Mouse (Mus musculus) CH12.LX (cell line): ENCODE results near the gene Plekhn1. TPM values are rescaled to one million over a fixed set of nuclear protein-coding genes. Genes with fewer than 3 reads are reported as not detected.

Source experiments
- DNase-seq: peaks from one replicate; pipeline ENCODE4 v3.0.0-alpha.2; 2013; ENCODE audit errors: extremely low read depth
- H3K27ac ChIP-seq: 2 replicates; pipeline ENCODE4 v1.5.1; 2012; ENCODE audit warnings: low read depth, mild to moderate bottlenecking, control low read depth, moderate library complexity; ENCODE audit not compliant: insufficient read depth
- H3K27me3 ChIP-seq: replicated peaks from 2 replicates; pipeline ENCODE3; 2012; ENCODE audit warnings: inconsistent platforms
- H3K36me3 ChIP-seq, 2 experiments: replicated peaks in 1 of 2; 2 replicates each; pipeline versions ENCODE3 to v1.6.1; 2012; ENCODE audit warnings: inconsistent platforms in 1 of 2, low read length in 1 of 2, mild to moderate bottlenecking in 1 of 2, mixed read lengths in 1 of 2, moderate library complexity in 1 of 2; ENCODE audit not compliant: control insufficient read depth in 1 of 2, insufficient read depth in 1 of 2
- H3K4me1 ChIP-seq, 2 experiments: 2 replicates each; pipeline ENCODE4 v1.6.1; 2012; ENCODE audit warnings: inconsistent platforms in 1 of 2, moderate library complexity in 1 of 2; ENCODE audit not compliant: insufficient read depth in 2 of 2, control insufficient read depth in 1 of 2
- H3K4me2 ChIP-seq: 2 replicates; pipeline ENCODE4 v1.6.1; 2012; ENCODE audit warnings: low read depth, mild to moderate bottlenecking, control low read depth; ENCODE audit not compliant: poor library complexity, insufficient read depth, severe bottlenecking
- H3K4me3 ChIP-seq, 3 experiments: fragments of 150-350 bp in 1 of 3; sonication (generic) in 1 of 3; replicated peaks in 1 of 3; 2 replicates each; pipeline versions ENCODE3 to v1.5.1; 2011 to 2012; ENCODE audit warnings: low read depth in 2 of 3, low read length in 2 of 3, mild to moderate bottlenecking in 2 of 3, moderate library complexity in 2 of 3, control low read depth in 1 of 3, improper control_type of control experiment in 1 of 3, inconsistent platforms in 1 of 3, mixed read lengths in 1 of 3; ENCODE audit not compliant: poor library complexity in 1 of 3
- H3K79me2 ChIP-seq: replicated peaks from 2 replicates; pipeline ENCODE4 v1.6.1; 2012; ENCODE audit warnings: mild to moderate bottlenecking, moderate library complexity; ENCODE audit not compliant: control insufficient read depth, poor library complexity, insufficient read depth, severe bottlenecking; ENCODE audit errors: extremely low read depth
- H3K9ac ChIP-seq: 2 replicates; pipeline ENCODE4 v1.6.1; 2012; ENCODE audit warnings: low read depth, mild to moderate bottlenecking, control low read depth, moderate library complexity; ENCODE audit not compliant: insufficient read depth
- H3K9me3 ChIP-seq: replicated peaks from 2 replicates; pipeline ENCODE3; 2012; ENCODE audit warnings: low read length, inconsistent platforms, mixed read lengths
- CHD1 ChIP-seq: IDR thresholded peaks from 2 replicates; pipeline ENCODE4 v1.6.1; 2012; ENCODE audit warnings: low read depth, low read length, improper control_type of control experiment, inconsistent platforms
- CHD2 ChIP-seq: IDR thresholded peaks from 2 replicates; pipeline ENCODE4 v1.6.1; 2011; ENCODE audit warnings: low read length, improper control_type of control experiment
- GABPA ChIP-seq: IDR thresholded peaks from 2 replicates; pipeline ENCODE4 v1.6.1; 2012; ENCODE audit warnings: low read depth, low read length, improper control_type of control experiment, inconsistent platforms; ENCODE audit not compliant: insufficient replicate concordance
- JUN ChIP-seq: IDR thresholded peaks from 2 replicates; pipeline ENCODE4 v1.6.1; 2011; ENCODE audit warnings: low read depth, mild to moderate bottlenecking, low read length, improper control_type of control experiment, moderate library complexity; ENCODE audit not compliant: insufficient read depth
- JUND ChIP-seq: conservative IDR thresholded peaks from 2 replicates; pipeline ENCODE4 v1.6.1; 2011; ENCODE audit warnings: low read depth, low read length, improper control_type of control experiment
- MXI1 ChIP-seq: IDR thresholded peaks from 2 replicates; pipeline ENCODE4 v1.6.1; 2011; ENCODE audit warnings: mild to moderate bottlenecking, low read depth, low read length, improper control_type of control experiment
- PAX5 ChIP-seq: IDR thresholded peaks from 2 replicates; pipeline ENCODE4 v1.6.1; 2012; ENCODE audit warnings: low read length, inconsistent platforms, mixed read lengths
- POLR2A ChIP-seq: IDR thresholded peaks from 2 replicates; pipeline ENCODE4 v1.6.1; 2011; ENCODE audit warnings: low read depth, mild to moderate bottlenecking, improper control_type of control experiment, low read length
- POLR2AphosphoS2 ChIP-seq: IDR thresholded peaks from 2 replicates; pipeline ENCODE4 v1.6.1; 2011; ENCODE audit warnings: low read depth, low read length, improper control_type of control experiment
- UBTF ChIP-seq: IDR thresholded peaks from 2 replicates; pipeline ENCODE4 v1.6.1; 2012; ENCODE audit warnings: low read depth, mild to moderate bottlenecking, inconsistent platforms, low read length, improper control_type of control experiment, moderate library complexity
- USF2 ChIP-seq: conservative IDR thresholded peaks from 2 replicates; pipeline ENCODE4 v1.6.1; 2011; ENCODE audit warnings: low read depth, low read length, improper control_type of control experiment
- ZNF384 ChIP-seq: IDR thresholded peaks from 2 replicates; pipeline ENCODE4 v1.6.1; 2012; ENCODE audit warnings: low read depth, low read length, improper control_type of control experiment, inconsistent platforms
- dilution Hi-C: fragments of 300-500 bp; cut with MboI; formaldehyde crosslinking; loops from 2 replicates; pipeline ENCODE4 v1.14.3; 2020; ENCODE audit warnings: low sequenced_read_pairs; ENCODE audit not compliant: extremely low pct_unique_long_range_greater_than_20kb, extremely low pct_ligation_motif_present
- in situ Hi-C: fragments of 300-500 bp; cut with MboI; formaldehyde crosslinking; loops from 3 replicates; pipeline ENCODE4 v1.14.3; 2019; ENCODE audit warnings: low sequenced_read_pairs, low pct_ligation_motif_present, low pct_unique_long_range_greater_than_20kb, mixed read lengths
- polyA plus RNA-seq: library from polyadenylated mRNA; unstranded; fragments of >175 nt; gene quantifications from 2 replicates; pipeline ENCODE4 v1.2.1, GENCODE M21; 2012; ENCODE audit warnings: low read depth; ENCODE audit not compliant: insufficient read length
- total RNA-seq, 2 experiments: library from RNA; depleted of rRNA; stranded (reverse); fragments of 300-350 nt in 1 of 2; fragments of >200 nt in 1 of 2; gene quantifications; 2 replicates each; pipeline ENCODE4 v1.2.3; 2012 to 2014

The Plekhn1 gene
- total and polyA plus RNA-seq, 3 experiments, result 3.3 to 9.7 (median 6.5) TPM

DNA sequence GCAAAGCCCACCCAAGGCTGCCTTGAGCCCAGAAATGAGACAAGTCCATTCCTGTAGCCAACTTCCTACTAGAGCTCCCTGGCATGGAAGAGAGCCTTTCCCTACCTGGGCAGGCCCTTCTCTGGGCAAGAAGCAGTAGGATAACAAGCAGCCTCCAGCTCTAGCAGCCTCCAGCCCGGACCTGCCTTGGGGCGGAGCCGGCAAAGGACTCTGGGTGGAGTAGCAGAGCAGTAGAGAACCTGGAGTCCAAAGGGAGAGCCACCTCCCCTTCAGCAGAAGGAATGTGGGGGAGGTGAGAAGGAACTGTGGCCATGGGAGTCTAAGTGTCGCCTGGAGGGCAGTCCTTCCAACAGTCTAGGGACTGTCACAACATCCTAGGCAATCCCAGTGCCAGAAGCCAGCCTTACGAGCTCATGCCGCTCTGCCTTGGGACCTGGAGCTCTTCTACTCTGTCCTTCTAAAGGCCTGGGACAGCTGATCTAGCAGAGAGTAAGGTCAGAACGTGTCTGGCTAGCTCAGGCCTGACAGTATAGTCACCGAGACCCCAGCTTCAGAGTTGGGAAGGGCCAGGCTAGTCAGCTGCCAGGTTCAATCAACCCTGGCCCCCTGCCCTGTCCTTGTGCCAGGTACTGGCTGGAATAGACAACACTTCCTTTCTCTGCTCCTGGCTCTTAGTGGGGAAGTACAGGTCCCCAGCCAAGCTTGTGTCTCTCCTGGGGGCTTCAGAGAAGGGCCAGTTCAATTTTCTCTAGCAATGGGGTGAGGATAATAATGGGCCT lies 42.0 kb downstream of the Plekhn1 start:
- no peak overlapping the region for H3K9ac ChIP-seq

GRCm38 (mm10) chr4:156188811-156189323 lies 45.8 kb downstream of the Plekhn1 start:
- dilution Hi-C loops, result no loop called here
- Histone ChIP-seq H3K27ac (no peak overlapping the region), H3K36me3 (peaks cover 0 to 2% of the 10 kb centered on the region in 2 experiments), H3K4me2 (no peak overlapping the region), H3K79me2 (no peaks in the 10 kb centered on the region), H3K27me3 (no peaks in the 10 kb centered on the region), H3K4me1 (peaks cover 3 to 22% of the 10 kb centered on the region in 2 experiments; a peak in 2 of 4 replicates), H3K9me3 (no peaks in the 10 kb centered on the region), H3K9ac (no peak overlapping the region), H3K4me3 (no peak overlapping the region)
- TF ChIP-seq JUN (no peak), USF2 (no peak), POLR2A (no peak), CHD2 (no peak), JUND (no peak), ZNF384 (no peak)
- no peak for DNase-seq
- in situ Hi-C loops, result no loop called here

More for the DNA sequence above, 42.0 kb downstream of the Plekhn1 start:
- H3K4me2 ChIP-seq, result no peak overlapping the region
- in situ Hi-C loops (no loop called here), dilution Hi-C loops (no loop called here)
- no peaks in the 10 kb centered on the region for H3K79me2 ChIP-seq
- H3K9me3 ChIP-seq, result no peaks in the 10 kb centered on the region
- TF ChIP-seq POLR2AphosphoS2, result no peak
- no peak for TF ChIP-seq CHD1
- TF ChIP-seq MXI1, result no peak
- TF ChIP-seq CHD2, result no peak
- TF ChIP-seq JUN, result no peak
- TF ChIP-seq UBTF, result no peak
- TF ChIP-seq PAX5, result no peak
- TF ChIP-seq GABPA, result no peak
- no peak for TF ChIP-seq ZNF384
- no peak overlapping the region for H3K4me3 ChIP-seq
- no peak for DNase-seq
- peaks cover 15% of the 10 kb centered on the region for H3K27me3 ChIP-seq
- no peak overlapping the region for H3K27ac ChIP-seq
- H3K4me1 ChIP-seq, result peaks cover 3 to 13% of the 10 kb centered on the region in 2 experiments; a peak in 2 of 4 replicates
- no peaks in the 10 kb centered on the region for H3K36me3 ChIP-seq
